In the genomic region with DNA sequence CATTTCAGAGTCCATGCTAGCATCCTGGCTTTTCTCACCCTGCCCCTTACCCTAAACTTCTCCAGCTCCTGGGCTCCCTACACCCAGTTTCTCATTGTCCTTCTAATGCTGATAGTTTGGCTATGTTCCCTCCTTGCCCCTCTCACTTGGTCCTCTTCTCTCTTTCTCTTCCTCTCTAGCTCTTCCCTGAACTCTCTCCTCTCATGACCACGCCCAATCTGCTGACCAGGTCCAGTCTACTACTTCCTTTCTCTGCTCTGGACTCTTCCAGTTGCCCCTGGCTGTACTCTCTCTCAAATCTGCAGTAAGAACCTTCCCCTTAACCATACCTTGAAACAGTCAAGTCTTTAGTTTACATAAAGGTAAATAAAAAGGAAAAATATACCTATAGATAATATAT, we compare ENCODE assay signal across 15 mouse cellular contexts.
"Had no signal": no experiment of that assay in that cellular context is flagged by ENCODE, and none has a peak within 500 bp of the region (broad histone marks: within the 10 kb centered on the region; RNA-seq: fewer than 3 reads in every experiment).

No protein-coding gene starts in this region.

- H3K4me3 ChIP-seq: intestine, embryonic 15.5 days; left cerebral cortex, adult 2 months; limb, embryonic 12.5 days; liver, embryonic 12.5 days; megakaryocyte, embryonic 14.5 days; midbrain, embryonic 15.5 days; neural tube, embryonic 13.5 days had no signal

- H3K4me2 ChIP-seq: intestine, embryonic 15.5 days; limb, embryonic 12.5 days; liver, embryonic 12.5 days; midbrain, embryonic 11.5 days; midbrain, embryonic 15.5 days; neural tube, embryonic 13.5 days had no signal

- ATAC-seq: intestine, embryonic 15.5 days; liver, embryonic 12.5 days; midbrain, embryonic 15.5 days had no signal

- H3K9me3 ChIP-seq: intestine, embryonic 15.5 days; limb, embryonic 12.5 days; liver, embryonic 12.5 days; megakaryocyte, embryonic 14.5 days; midbrain, embryonic 15.5 days; neural tube, embryonic 13.5 days had no signal

- H3K27ac ChIP-seq: intestine, embryonic 15.5 days; left cerebral cortex, adult 2 months; limb, embryonic 12.5 days; liver, embryonic 12.5 days; midbrain, embryonic 15.5 days; neural tube, embryonic 13.5 days had no signal

- H3K4me1 ChIP-seq: intestine, embryonic 15.5 days; limb, embryonic 12.5 days; liver, embryonic 12.5 days; midbrain, embryonic 15.5 days; neural tube, embryonic 13.5 days had no signal

- DNase-seq: kidney, adult 18-20 months; kidney, postnatal 10 days; kidney, postnatal 4 days; lung, postnatal 36 days; right cerebral cortex, postnatal 14 days; thymus, adult 2 months; thymus, postnatal 25 days had no signal

- H3K9ac ChIP-seq: intestine, embryonic 15.5 days; limb, embryonic 12.5 days; liver, embryonic 12.5 days; midbrain, embryonic 15.5 days; neural tube, embryonic 13.5 days had no signal

- H3K27me3 ChIP-seq: intestine, embryonic 15.5 days; limb, embryonic 12.5 days; liver, embryonic 12.5 days; megakaryocyte, embryonic 14.5 days; midbrain, embryonic 15.5 days; neural tube, embryonic 13.5 days had no signal

- H3K36me3 ChIP-seq: intestine, embryonic 15.5 days; limb, embryonic 12.5 days; liver, embryonic 12.5 days; midbrain, embryonic 15.5 days; neural tube, embryonic 13.5 days had no signal
